Mouse (Mus musculus): Measurements from ENCODE around the gene Rgs17. TPM values are rescaled to one million over a fixed set of nuclear protein-coding genes. Genes with fewer than 3 reads are reported as not detected.

The Rgs17 gene
- polyA plus RNA-seq, 1 experiment from 2014 or later = 0.63 TPM

DNA sequence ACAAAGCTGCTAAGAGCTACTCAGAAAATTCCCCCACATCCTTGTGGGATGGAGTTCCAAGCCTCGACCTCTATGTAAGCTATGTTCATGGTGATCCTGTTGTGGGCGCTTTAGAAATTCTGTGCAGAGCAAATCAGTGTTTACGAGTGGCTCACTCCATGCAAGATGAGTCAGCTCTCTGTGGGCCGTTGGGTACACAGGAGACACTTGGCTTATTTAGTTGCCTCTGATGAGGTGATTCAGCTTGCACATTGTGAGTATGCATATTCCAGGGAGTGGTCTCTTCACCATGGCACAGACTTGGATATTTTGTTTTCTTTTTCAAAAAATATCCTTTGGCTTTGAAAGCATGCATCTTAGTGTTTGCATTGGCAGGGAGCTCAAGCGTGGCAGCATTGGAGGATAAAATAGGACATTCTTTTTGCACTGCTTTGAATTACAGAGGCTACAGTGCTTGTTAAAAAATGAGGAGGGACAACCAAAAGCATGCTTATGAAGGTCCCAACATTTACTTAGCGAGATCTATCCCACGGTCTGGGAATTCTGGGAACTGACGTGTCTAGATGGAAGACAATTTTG lies 68.8 kb downstream of the Rgs17 start:
- Histone ChIP-seq H3K4me1 (ENCODE audit: insufficient read depth, low read depth, low read length) (no peaks in the 10 kb centered on the region), H3K27ac (ENCODE audit: low read length) (no peak overlapping the region), H3K36me3 (ENCODE audit: insufficient read depth, low read length) (no peaks in the 10 kb centered on the region), H3K9me3 (ENCODE audit: low read length) (no peaks in the 10 kb centered on the region), H3K9ac (replicated peaks; ENCODE audit: low read depth) (no peak overlapping the region), H3K4me2 (replicated peaks; ENCODE audit: low read depth, low read length) (no peak overlapping the region), H3K27me3 (replicated peaks; ENCODE audit: insufficient read depth, low read length) (no peaks in the 10 kb centered on the region), H3K4me3 (ENCODE audit: low read depth, low read length) (no peak overlapping the region)
- 78% methylated on average over 8 of the region's 8 CpGs for WGBS
- TF ChIP-seq EP300 (IDR thresholded peaks at IDR 0.05) (no peak), CTCF (IDR thresholded peaks at IDR 0.05) (no peak)
- ATAC-seq (no peak), DNase-seq (ENCODE audit: low spot score) (no peak)

GRCm38 (mm10) chr10:5846939-5847338 lies 75.3 kb downstream of the Rgs17 start:
- Histone ChIP-seq H3K36me3 (ENCODE audit: insufficient read depth, low read length) (no peaks in the 10 kb centered on the region), H3K4me2 (replicated peaks; ENCODE audit: low read depth, low read length) (no peak overlapping the region), H3K27me3 (replicated peaks; ENCODE audit: insufficient read depth, low read length) (no peaks in the 10 kb centered on the region), H3K9me3 (ENCODE audit: low read length) (no peaks in the 10 kb centered on the region), H3K9ac (replicated peaks; ENCODE audit: low read depth) (no peak overlapping the region), H3K27ac (ENCODE audit: low read length) (no peak overlapping the region), H3K4me1 (ENCODE audit: insufficient read depth, low read depth, low read length) (no peaks in the 10 kb centered on the region), H3K4me3 (ENCODE audit: low read depth, low read length) (no peak overlapping the region)
- peak; percentile 61 for DNase-seq (ENCODE audit: low spot score)
- 21% methylated on average over 2 of the region's 2 CpGs for WGBS
- ATAC-seq = no peak
- TF ChIP-seq CTCF (IDR thresholded peaks at IDR 0.05) = peak; percentile 67
- TF ChIP-seq EP300 (IDR thresholded peaks at IDR 0.05) = no peak

DNA sequence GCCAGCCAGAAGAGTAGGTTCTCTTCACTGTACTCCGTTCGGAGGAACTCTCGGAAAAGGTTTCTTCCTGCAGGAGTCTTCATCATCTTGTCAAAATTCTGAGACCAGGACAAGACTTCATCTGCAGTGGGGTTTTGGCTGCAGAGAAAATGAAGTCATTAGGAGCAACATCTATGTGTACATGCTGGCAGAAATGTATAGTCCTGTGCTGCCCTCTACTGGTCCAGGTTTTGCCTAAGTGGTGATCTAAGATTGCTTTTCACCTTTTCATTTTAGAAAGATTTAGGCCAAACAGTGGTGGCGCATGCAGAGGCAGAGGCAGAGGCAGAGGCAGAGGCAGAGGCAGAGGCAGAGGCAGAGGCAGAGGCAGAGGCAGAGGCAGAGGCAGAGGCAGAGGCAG lies 80.8 kb downstream of the Rgs17 start:
- DNase-seq (ENCODE audit: low spot score) (peak; percentile 77), ATAC-seq (peak; percentile 26; the same call in 1 of the 2 replicates)
- Histone ChIP-seq H3K36me3 (ENCODE audit: insufficient read depth, low read length) (no peaks in the 10 kb centered on the region), H3K27me3 (replicated peaks; ENCODE audit: insufficient read depth, low read length) (no peaks in the 10 kb centered on the region), H3K27ac (ENCODE audit: low read length) (no peak overlapping the region), H3K4me3 (ENCODE audit: low read depth, low read length) (no peak overlapping the region), H3K4me1 (ENCODE audit: insufficient read depth, low read depth, low read length) (no peaks in the 10 kb centered on the region), H3K9ac (replicated peaks; ENCODE audit: low read depth) (no peak overlapping the region), H3K4me2 (replicated peaks; ENCODE audit: low read depth, low read length) (no peak overlapping the region), H3K9me3 (ENCODE audit: low read length) (no peaks in the 10 kb centered on the region)
- WGBS = 76% methylated on average over 4 of the region's 4 CpGs
- TF ChIP-seq CTCF (IDR thresholded peaks at IDR 0.05) = peak; percentile 75
- no peak for TF ChIP-seq EP300 (IDR thresholded peaks at IDR 0.05)

DNA sequence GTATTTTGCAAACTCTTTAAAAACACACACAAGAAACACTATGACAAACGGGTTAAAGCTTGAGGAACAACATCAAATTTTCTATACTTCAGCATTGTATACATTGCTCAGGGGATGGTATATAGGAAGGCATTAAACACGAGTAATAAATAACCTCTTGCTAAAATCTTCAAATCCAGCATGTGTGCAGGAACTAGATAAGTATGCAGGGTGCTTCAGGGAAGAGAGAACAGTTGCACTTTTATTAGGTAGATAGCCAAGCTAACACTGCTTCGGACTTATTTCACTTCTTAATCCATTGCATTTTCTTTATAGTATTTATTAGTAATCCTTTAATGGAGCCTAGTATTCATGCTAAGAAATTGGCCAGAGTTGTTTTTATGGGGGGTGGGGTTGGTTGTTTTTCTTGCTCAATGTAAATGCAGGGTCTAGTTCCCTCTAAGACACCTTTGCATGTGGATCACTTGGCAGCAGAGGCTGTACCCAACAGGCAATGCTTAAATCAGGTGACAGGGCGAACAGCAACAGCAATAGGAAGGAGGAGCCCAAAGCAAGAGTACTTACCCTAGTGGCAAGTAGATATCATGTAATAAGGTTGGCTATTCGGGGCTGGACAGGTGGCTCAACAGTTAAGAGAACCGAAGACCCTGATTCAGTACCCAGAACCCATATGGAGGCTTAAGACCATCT lies 95.7 kb downstream of the Rgs17 start:
- H3K27ac ChIP-seq (ENCODE audit: low read length) = no peak overlapping the region
- DNase-seq (ENCODE audit: low spot score) (no peak), ATAC-seq (no peak)
- no peak overlapping the region for H3K4me2 ChIP-seq (replicated peaks; ENCODE audit: low read depth, low read length)
- H3K4me3 ChIP-seq (ENCODE audit: low read depth, low read length) = no peak overlapping the region
- H3K9ac ChIP-seq (replicated peaks; ENCODE audit: low read depth) = no peak overlapping the region
- 70% methylated on average over 6 of the region's 6 CpGs for WGBS
- no peaks in the 10 kb centered on the region for H3K9me3 ChIP-seq (ENCODE audit: low read length)
- H3K36me3 ChIP-seq (ENCODE audit: insufficient read depth, low read length) = no peaks in the 10 kb centered on the region
- H3K27me3 ChIP-seq (replicated peaks; ENCODE audit: insufficient read depth, low read length) = no peaks in the 10 kb centered on the region
- no peak for TF ChIP-seq EP300 (IDR thresholded peaks at IDR 0.05)
- TF ChIP-seq CTCF (IDR thresholded peaks at IDR 0.05) = no peak; the same call in 1 of the 2 replicates
- H3K4me1 ChIP-seq (ENCODE audit: insufficient read depth, low read depth, low read length) = peaks cover 8% of the 10 kb centered on the region; the same call in 1 of the 2 replicates

GRCm38 (mm10) chr10:5824779-5825178 lies 97.4 kb downstream of the Rgs17 start:
- Histone ChIP-seq H3K27me3 (replicated peaks; ENCODE audit: insufficient read depth, low read length) (no peaks in the 10 kb centered on the region), H3K36me3 (ENCODE audit: insufficient read depth, low read length) (no peaks in the 10 kb centered on the region), H3K27ac (ENCODE audit: low read length) (peak overlapping the region; percentile 97), H3K9me3 (ENCODE audit: low read length) (no peaks in the 10 kb centered on the region), H3K4me1 (ENCODE audit: insufficient read depth, low read depth, low read length) (peaks cover 8% of the 10 kb centered on the region; the same call in 1 of the 2 replicates), H3K4me2 (replicated peaks; ENCODE audit: low read depth, low read length) (peak overlapping the region; percentile 86), H3K9ac (replicated peaks; ENCODE audit: low read depth) (no peak overlapping the region), H3K4me3 (ENCODE audit: low read depth, low read length) (peak overlapping the region; percentile 90)
- TF ChIP-seq CTCF (IDR thresholded peaks at IDR 0.05) (peak; percentile 75), EP300 (IDR thresholded peaks at IDR 0.05) (0 out of 2 replicates have a peak, but pooled peaks have one; percentile 11)
- 0% methylated on average over 3 of the region's 3 CpGs for WGBS
- ATAC-seq = no peak
- peak; percentile 89 for DNase-seq (ENCODE audit: low spot score)

GRCm38 (mm10) chr10:5823740-5824491 lies 98.3 kb downstream of the Rgs17 start, which contains the start of gene Mtrf1l:
Gene Mtrf1l (minus strand): TSS chr10:5823910.
- H3K4me1 ChIP-seq (ENCODE audit: insufficient read depth, low read depth, low read length) = peaks cover 8% of the 10 kb centered on the region; the same call in 1 of the 2 replicates
- peak; percentile 34 for TF ChIP-seq CTCF (IDR thresholded peaks at IDR 0.05)
- TF ChIP-seq EP300 (IDR thresholded peaks at IDR 0.05) = peak; percentile 12; the same call in 1 of the 2 replicates
- WGBS = under 1% methylated on average over 46 of the region's 47 CpGs

More at GRCm38 (mm10) chr10:5823740-5824491, 98.3 kb downstream of the Rgs17 start, which contains the start of gene Mtrf1l:
- H3K36me3 ChIP-seq (ENCODE audit: insufficient read depth, low read length) = peaks cover 2% of the 10 kb centered on the region; the same call in 1 of the 2 replicates
- peak; percentile 94 for ATAC-seq
- H3K27me3 ChIP-seq (replicated peaks; ENCODE audit: insufficient read depth, low read length) = no peaks in the 10 kb centered on the region
- H3K27ac ChIP-seq (ENCODE audit: low read length) = peak within 1 kb of the TSS; percentile 97
- H3K4me2 ChIP-seq (replicated peaks; ENCODE audit: low read depth, low read length) = peak within 1 kb of the TSS; percentile 86
- peak within 1 kb of the TSS; percentile 90 for H3K4me3 ChIP-seq (ENCODE audit: low read depth, low read length)
- peak; percentile 99 for DNase-seq (ENCODE audit: low spot score)
- H3K9me3 ChIP-seq (ENCODE audit: low read length) = no peaks in the 10 kb centered on the region
- peak within 1 kb of the TSS; percentile 88 for H3K9ac ChIP-seq (replicated peaks; ENCODE audit: low read depth)
